Mouse (Mus musculus) 416B (cell line): Measurements from ENCODE around the gene Tsen2.

Experiments
- DNase-seq: peaks from one replicate; pipeline ENCODE4 v3.0.0; 2011; ENCODE audit warnings: low read depth

Gene Tsen2

GRCm38 (mm10) chr6:115601715-115602523, 57.5 kb downstream of the Tsen2 start, which contains the start of gene Mkrn2:
Gene Mkrn2, plus strand, starts transcription at chr6:115601902.
- peak; percentile 87 for DNase-seq

- DNase-seq: no peak
Observed at GRCm38 (mm10) chr6:115606461-115606860, 62.0 kb downstream of the Tsen2 start.

- no peak for DNase-seq
Observed at GRCm38 (mm10) chr6:115607429-115607828, 63.0 kb downstream of the Tsen2 start.

- DNase-seq: peak; percentile 69
Observed at GRCm38 (mm10) chr6:115609121-115609520, 64.7 kb downstream of the Tsen2 start.

- no peak for DNase-seq
Observed at GRCm38 (mm10) chr6:115610301-115610700, 65.8 kb downstream of the Tsen2 start.

GRCm38 (mm10) chr6:115613793-115614192, 69.3 kb downstream of the Tsen2 start:
- DNase-seq: no peak

- no peak for DNase-seq
Observed at GRCm38 (mm10) chr6:115615983-115616382, 71.5 kb downstream of the Tsen2 start.

GRCm38 (mm10) chr6:115619818-115620217, 75.4 kb downstream of the Tsen2 start:
- DNase-seq: peak; percentile 83

- peak; percentile 53 for DNase-seq
Observed at GRCm38 (mm10) chr6:115620942-115621341, 76.5 kb downstream of the Tsen2 start.

- DNase-seq: no peak
Observed at GRCm38 (mm10) chr6:115626121-115626520, 81.7 kb downstream of the Tsen2 start.
